Mouse (Mus musculus) midbrain, embryonic 10.5 days (tissue): Measurements from ENCODE around the gene Uba7. TPM values are rescaled to one million over a fixed set of nuclear protein-coding genes. Genes with fewer than 3 reads are reported as not detected.

Experiments used
- DNase-seq: peaks from one replicate; pipeline ENCODE4 v3.0.0-alpha.2; 2017; ENCODE audit warnings: low spot score
- H3K27ac ChIP-seq: fragments of 300-500 bp; sonication (generic); replicated peaks from 2 replicates; pipeline ENCODE4 v1.5.1; 2016; ENCODE audit warnings: mild to moderate bottlenecking
- H3K27me3 ChIP-seq: fragments of 300-500 bp; sonication (generic); 2 replicates; pipeline ENCODE4 v1.6.1; 2016; ENCODE audit warnings: low read depth, mild to moderate bottlenecking; ENCODE audit not compliant: poor library complexity, severe bottlenecking
- H3K36me3 ChIP-seq: fragments of 300-500 bp; sonication (generic); 2 replicates; pipeline ENCODE4 v1.6.1; 2016; ENCODE audit warnings: mild to moderate bottlenecking, moderate library complexity
- H3K4me1 ChIP-seq: fragments of 300-500 bp; sonication (generic); 2 replicates; pipeline ENCODE4 v1.6.1; 2016
- H3K4me3 ChIP-seq: fragments of 300-500 bp; sonication (generic); 2 replicates; pipeline ENCODE4 v1.5.1; 2016; ENCODE audit warnings: mild to moderate bottlenecking, moderate library complexity
- H3K9me3 ChIP-seq: fragments of 300-500 bp; sonication (generic); replicated peaks from 2 replicates; pipeline ENCODE4 v1.6.1; 2016; ENCODE audit warnings: mild to moderate bottlenecking
- WGBS: fragments of 180-500 bp; shearing (Covaris S2); methylation state at CpG from one replicate; pipeline ENCODE4 v1.1.7; 2016; 5-methylcytosine and 5-hydroxymethylcytosine counted together
- polyA plus RNA-seq: library from polyadenylated mRNA; unstranded; fragments of >200 nt; fragmentation: Nextera tagmentation; extraction: Ambion mirVana; gene quantifications from 2 replicates; pipeline ENCODE4 v1.2.1, GENCODE M21; 2016

Uba7 gene
- polyA plus RNA-seq, 1 experiment from 2014 or later = 8.1 TPM

DNA sequence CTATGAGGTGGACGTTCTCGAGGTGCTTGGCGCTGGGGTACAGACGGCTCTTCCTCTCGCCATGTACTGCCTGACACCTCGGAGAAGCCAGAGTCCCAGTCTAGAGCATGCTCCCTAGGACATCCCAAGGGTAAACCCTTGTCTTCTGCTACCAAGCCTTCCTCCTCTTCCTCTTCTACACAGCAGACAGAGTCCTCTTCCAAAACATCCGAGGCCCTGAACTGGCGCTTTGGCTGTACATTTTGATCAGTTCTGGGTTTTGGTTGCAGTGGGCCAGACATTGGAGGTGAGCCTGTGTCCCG is 9.4 kb downstream of the Uba7 start:
- no peak for DNase-seq
- Histone ChIP-seq H3K4me3 (peak overlapping the region; percentile 68), H3K27ac (peak overlapping the region; percentile 75), H3K36me3 (no peaks in the 10 kb centered on the region), H3K27me3 (peaks cover 39% of the 10 kb centered on the region), H3K4me1 (peaks cover 56% of the 10 kb centered on the region), H3K9me3 (no peaks in the 10 kb centered on the region)
- 55% methylated on average over 9 of the region's 9 CpGs for WGBS

DNA sequence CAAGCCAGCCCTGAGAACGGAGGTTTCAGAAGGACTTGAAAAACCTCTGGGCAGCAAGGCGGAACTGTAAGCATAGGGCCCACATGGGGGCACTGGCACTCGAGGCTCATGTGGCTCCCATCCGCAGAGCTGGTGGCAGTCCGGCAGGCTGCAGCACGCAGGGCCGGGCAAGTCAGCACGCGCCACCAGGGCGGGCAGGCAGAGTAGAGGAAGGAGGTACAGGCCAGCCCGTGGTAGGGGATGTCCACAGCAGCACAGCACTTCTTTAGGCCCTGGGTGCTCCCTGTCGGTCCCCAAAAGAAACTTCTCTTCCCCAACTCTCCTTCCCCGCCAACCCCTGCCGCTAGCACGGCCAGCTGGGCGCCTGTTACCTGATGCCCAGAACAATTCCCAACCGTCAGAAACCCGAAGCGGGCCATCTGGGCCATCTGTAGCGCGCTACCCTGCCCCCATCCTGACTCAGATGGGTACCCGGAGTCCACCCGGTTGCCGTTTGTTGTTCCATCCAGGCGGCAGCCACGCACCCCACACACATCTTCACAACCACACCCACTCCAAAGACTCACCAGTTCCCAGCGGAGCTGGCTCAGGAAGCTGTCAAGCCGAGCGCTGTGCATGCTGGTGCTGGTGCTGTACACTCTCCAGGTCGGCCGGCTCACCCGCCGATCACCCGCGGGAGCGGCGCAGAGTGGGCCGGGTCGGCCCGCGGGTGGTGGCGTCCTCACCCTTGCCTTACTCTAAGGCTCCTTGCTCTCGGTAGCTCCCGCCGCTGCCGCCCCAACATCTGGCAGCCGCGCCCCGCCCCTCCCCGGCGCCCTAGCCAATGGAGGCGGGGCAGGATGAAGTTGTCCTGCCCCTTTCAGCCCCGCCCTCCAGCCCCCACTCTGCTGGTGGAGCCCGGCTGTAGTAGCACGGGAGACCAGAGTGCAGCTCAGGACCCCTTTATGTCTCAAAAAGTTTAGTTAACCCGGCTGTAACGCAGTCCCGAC is 10.1 kb downstream of the Uba7 start, which contains the start of gene Inka1:
Inka1 (minus strand) TSS at position 749 of the 989 bp plus-strand sequence.
- peak within 1 kb of the TSS; percentile 75 for H3K27ac ChIP-seq
- H3K4me3 ChIP-seq = peak within 1 kb of the TSS; percentile 68
- WGBS = under 1% methylated on average over 58 of the region's 58 CpGs
- H3K27me3 ChIP-seq = peaks cover 39% of the 10 kb centered on the region
- H3K9me3 ChIP-seq = no peaks in the 10 kb centered on the region
- H3K4me1 ChIP-seq = peaks cover 56% of the 10 kb centered on the region
- H3K36me3 ChIP-seq = no peaks in the 10 kb centered on the region
- peak; percentile 86 for DNase-seq

DNA sequence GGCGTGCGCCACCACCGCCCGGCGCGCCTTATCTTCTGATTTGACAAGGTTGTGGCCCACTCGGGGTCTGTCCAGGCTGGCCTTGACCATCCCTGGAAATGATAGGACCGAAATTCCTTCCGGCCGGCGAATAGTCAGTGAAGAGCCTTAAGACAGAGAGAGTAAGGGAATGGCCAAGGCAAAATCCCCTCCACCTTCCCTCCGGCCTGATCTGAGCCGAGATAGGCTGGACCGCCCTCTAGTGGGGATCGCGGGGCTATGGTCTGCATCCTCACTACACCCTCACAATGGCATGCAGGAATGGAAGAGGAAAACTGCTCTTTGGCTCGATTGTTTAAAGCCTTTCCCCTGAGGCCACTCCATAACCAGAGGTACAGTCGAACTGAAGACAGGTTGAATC is 11.1 kb downstream of the Uba7 start:
- DNase-seq = peak; percentile 84
- Histone ChIP-seq H3K27me3 (peaks cover 39% of the 10 kb centered on the region), H3K4me3 (peak overlapping the region; percentile 68), H3K4me1 (peaks cover 50% of the 10 kb centered on the region), H3K9me3 (no peaks in the 10 kb centered on the region), H3K27ac (no peak overlapping the region), H3K36me3 (no peaks in the 10 kb centered on the region)
- 6% methylated on average over 18 of the region's 18 CpGs for WGBS

DNA sequence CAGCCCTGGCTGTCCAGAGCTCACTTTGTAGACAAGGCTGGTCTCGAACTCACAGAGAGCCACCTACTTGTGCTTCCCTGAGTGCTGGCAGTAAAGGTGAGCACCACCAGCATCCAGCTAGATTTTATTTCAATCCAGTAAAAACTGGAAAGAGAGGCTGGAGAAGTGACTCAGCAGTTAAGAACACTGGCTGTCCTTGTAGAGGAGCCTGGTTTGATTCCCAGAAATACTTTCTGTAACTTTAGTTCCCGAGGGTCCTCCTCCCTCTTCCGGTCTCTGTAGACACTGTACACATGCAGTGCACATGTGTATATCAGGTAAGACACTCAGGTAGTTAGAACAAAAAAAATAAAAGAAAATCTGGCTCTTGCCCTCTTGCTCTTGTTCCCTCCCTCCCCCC is 12.6 kb downstream of the Uba7 start:
- peaks cover 34% of the 10 kb centered on the region for H3K4me1 ChIP-seq
- peaks cover 34% of the 10 kb centered on the region for H3K27me3 ChIP-seq
- H3K27ac ChIP-seq = no peak overlapping the region
- no peaks in the 10 kb centered on the region for H3K9me3 ChIP-seq
- 76% methylated on average over 3 of the region's 3 CpGs for WGBS
- no peaks in the 10 kb centered on the region for H3K36me3 ChIP-seq
- DNase-seq = no peak
- no peak overlapping the region for H3K4me3 ChIP-seq

DNA sequence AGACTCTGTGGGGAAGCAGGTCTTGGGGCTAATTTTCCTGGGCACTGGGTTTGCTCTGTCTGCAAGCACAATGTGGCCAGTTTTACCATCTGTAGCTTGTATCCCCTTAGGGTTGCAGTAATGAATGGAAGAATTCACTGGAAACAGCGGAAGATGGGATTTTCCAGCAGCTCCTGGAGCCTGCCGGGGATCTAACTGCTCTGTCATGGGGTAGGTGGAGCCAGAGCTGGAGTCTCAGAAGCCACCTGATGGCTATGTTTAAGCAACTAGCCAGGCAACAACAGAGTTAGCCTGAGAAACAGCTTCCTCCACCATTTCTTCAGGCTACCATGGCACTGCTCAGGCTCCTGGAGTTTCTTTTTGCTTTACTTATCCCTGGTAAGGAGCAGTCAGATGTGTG is 16.9 kb downstream of the Uba7 start, which contains the start of gene Cdhr4:
Cdhr4 (plus strand) TSS at position 301 of the 400 bp plus-strand sequence.
- Histone ChIP-seq H3K9me3 (no peaks in the 10 kb centered on the region), H3K27ac (no peak within 1 kb of the TSS), H3K4me3 (no peak within 1 kb of the TSS), H3K27me3 (peaks cover 2% of the 10 kb centered on the region; the same call in 1 of the 2 replicates), H3K36me3 (no peaks in the 10 kb centered on the region), H3K4me1 (no peaks in the 10 kb centered on the region; the same call in 1 of the 2 replicates)
- WGBS = 82% methylated on average over 2 of the region's 2 CpGs
- DNase-seq = no peak

DNA sequence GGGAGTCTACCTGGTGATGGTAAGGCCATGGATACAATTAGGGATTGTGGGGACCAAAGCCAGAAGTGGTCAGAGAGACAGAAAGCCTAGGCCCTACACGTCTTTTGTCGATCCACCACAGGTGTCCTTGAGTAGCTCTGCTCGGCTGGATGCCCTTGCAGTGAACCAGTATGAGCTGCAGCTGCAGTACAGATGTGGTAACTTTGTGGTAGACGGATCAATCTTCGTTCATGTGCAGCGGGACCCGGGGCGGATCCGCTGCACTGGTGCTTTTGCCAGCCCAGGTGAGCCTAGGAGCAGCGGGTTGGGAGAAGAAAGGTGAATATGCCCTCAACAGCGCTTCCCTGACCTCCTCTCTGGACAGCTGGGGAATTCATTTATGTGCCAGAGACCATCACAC is 17.7 kb downstream of the Uba7 start:
- no peaks in the 10 kb centered on the region for H3K36me3 ChIP-seq
- DNase-seq = no peak
- H3K4me1 ChIP-seq = no peaks in the 10 kb centered on the region; the same call in 1 of the 2 replicates
- no peaks in the 10 kb centered on the region for H3K9me3 ChIP-seq
- H3K27ac ChIP-seq = no peak overlapping the region
- 85% methylated on average over 11 of the region's 11 CpGs for WGBS
- H3K27me3 ChIP-seq = no peaks in the 10 kb centered on the region
- no peak overlapping the region for H3K4me3 ChIP-seq

DNA sequence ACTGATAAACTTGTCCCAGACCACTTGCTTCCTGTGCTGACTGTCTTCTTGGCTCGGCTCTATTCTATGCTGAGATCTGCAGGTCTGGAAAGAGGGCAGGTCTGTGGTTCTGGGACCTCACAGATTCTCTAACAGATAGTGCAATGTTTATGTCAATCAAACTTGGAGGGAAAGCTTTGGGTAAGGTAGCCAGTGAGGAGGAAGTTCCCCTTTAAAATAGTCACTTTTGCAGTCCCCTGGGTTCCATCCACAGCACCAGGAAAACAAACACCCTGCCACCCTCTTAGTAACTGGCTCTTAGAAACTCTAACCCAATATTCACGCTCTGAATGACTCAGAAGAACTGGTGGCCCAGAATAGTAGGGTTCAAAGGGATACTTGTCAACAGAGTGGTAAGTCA is 19.2 kb downstream of the Uba7 start:
- no peaks in the 10 kb centered on the region; the same call in 1 of the 2 replicates for H3K4me1 ChIP-seq
- no peaks in the 10 kb centered on the region for H3K36me3 ChIP-seq
- H3K4me3 ChIP-seq = no peak overlapping the region
- 82% methylated on average over 2 of the region's 2 CpGs for WGBS
- DNase-seq = no peak
- H3K27ac ChIP-seq = no peak overlapping the region
- H3K9me3 ChIP-seq = no peaks in the 10 kb centered on the region
- H3K27me3 ChIP-seq = no peaks in the 10 kb centered on the region

DNA sequence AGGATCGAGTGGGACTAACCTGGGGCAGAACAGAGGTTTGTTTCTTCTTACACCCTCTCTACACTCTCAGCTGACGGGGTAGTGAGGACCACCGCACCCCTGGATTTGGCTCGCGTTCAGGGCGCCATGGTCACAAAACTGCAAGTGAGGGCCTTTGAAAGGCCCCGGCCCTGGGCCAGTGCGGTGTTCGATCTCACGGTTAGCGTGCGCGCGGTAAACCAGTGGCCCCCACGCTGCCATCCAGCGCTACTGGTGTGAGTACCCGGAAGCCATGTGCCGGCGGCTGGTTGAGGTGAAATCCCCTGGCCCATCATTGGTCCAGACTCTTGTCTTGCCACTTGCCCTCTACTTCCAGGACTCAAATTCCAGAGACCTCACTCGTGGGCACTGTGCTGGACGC is 20.2 kb downstream of the Uba7 start:
- Histone ChIP-seq H3K27me3 (no peaks in the 10 kb centered on the region), H3K36me3 (no peaks in the 10 kb centered on the region), H3K4me1 (no peaks in the 10 kb centered on the region), H3K4me3 (no peak overlapping the region), H3K27ac (no peak overlapping the region), H3K9me3 (no peaks in the 10 kb centered on the region)
- no peak for DNase-seq
- WGBS = 93% methylated on average over 21 of the region's 21 CpGs

DNA sequence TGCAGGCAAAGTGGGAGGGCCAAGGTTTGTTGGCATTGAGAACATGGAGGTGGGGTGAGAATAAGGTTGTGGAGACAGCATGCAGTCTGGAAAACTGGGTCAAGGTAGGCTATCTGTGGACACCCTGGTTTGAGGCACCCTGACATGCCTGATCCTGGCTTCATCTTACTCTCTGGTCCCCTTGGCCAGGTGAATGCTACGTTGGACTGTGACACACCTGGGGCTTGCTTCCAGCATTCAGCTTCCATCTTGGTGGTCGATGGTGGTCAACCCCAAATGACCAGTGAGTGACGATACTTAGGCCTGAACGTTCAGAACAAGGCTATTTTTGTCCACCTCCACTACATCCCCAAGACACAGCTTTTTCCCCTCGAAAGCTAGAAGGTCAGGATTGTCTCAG is 20.7 kb downstream of the Uba7 start, which contains the start of gene Gm20662:
Gm20662 (plus strand) TSS at position 301 of the 400 bp plus-strand sequence.
- WGBS = 89% methylated on average over 5 of the region's 5 CpGs
- DNase-seq = no peak
- H3K4me3 ChIP-seq = no peak within 1 kb of the TSS
- no peak within 1 kb of the TSS for H3K27ac ChIP-seq
- H3K36me3 ChIP-seq = no peaks in the 10 kb centered on the region
- H3K27me3 ChIP-seq = no peaks in the 10 kb centered on the region
- no peaks in the 10 kb centered on the region for H3K9me3 ChIP-seq
- no peaks in the 10 kb centered on the region for H3K4me1 ChIP-seq

DNA sequence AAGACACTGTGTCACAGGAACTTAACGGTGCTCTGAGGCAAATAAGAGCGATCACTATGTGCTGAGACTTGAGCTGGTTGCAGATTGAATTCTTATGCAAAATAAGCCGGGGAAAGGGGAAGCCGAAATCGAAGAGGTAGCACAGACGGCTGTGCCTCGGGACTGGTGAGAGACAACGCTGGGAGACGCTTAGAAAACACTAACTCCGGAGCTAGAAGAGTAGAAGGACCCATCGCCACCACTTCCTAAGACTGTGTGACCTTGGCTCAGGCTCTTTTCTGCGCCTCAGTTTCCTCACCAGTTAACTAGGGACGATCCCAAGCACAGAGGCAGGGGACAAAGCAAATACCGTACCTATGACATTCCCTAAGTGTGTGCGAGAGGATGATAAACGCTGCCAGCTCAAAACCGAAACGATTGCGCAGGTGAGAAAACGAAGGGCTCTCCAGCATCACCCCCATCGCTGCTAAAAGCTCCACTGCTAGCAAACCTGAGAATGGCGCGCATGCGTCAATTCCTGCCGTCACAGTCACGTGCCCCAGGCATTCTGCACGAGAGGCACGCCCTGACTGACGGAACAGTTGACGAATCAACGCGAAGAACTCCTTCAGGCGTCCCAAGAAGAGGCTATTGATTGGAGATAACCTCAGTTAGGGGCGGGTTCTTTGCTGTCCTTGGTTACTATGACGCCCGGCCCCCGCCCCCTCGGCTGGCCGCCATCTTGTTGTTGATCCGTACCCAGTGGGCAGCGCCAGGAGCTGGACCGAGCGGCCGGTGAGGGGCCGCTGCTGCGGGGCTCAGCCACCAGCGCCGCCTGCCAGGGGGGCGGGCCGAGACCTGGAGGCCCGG is 26.8 kb downstream of the Uba7 start, which contains the start of gene Ip6k1:
Ip6k1 (plus strand) TSS at position 580 of the 849 bp plus-strand sequence.
- Histone ChIP-seq H3K9me3 (no peaks in the 10 kb centered on the region), H3K27me3 (no peaks in the 10 kb centered on the region), H3K4me3 (peak within 1 kb of the TSS; percentile 97), H3K27ac (peak within 1 kb of the TSS; percentile 96), H3K36me3 (peaks cover 11% of the 10 kb centered on the region), H3K4me1 (peaks cover 31% of the 10 kb centered on the region)
- peak; percentile 99 for DNase-seq
- WGBS = under 1% methylated on average over 51 of the region's 51 CpGs

DNA sequence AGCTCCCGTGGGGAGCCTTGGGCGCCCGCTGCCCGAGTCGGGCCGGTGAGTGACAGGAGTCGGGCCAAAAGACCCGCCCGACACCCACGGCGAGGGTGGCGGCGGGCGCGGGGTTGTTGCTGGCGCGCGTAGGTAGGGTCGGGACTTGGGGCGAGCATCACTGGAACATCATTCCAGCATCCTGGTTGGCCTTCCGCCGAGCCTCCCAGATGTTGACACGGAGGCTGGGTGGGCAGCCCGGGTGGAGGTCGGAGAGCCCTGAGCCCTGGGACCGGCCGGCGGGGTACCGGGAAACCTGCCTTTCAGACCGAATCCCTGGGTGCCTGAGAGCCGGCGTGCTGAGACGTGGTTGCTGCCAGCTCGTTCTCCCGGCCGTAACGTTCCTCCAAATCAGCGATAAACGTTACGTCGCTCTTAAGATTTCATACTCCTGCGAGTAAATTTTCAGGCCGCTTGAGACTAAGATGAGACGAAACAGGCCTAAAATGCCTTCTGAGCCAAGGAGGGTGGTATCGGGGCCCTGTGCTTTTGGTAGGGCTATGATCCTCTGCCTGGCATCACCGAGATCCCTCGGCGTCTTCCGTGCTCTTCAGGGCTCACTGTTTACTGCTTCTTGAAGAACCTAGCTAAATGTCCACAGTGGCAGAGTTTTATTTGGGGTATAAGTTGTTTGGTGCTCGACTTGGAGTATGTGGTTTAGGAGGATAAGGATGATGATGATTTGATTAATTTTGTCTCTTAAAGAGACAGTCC is 27.6 kb downstream of the Uba7 start:
- H3K4me1 ChIP-seq = peaks cover 31% of the 10 kb centered on the region
- no peaks in the 10 kb centered on the region for H3K9me3 ChIP-seq
- under 1% methylated on average over 50 of the region's 50 CpGs for WGBS
- peaks cover 14% of the 10 kb centered on the region for H3K36me3 ChIP-seq
- H3K4me3 ChIP-seq = peak overlapping the region; percentile 97
- H3K27me3 ChIP-seq = no peaks in the 10 kb centered on the region
- DNase-seq = no peak
- H3K27ac ChIP-seq = peak overlapping the region; percentile 96

DNA sequence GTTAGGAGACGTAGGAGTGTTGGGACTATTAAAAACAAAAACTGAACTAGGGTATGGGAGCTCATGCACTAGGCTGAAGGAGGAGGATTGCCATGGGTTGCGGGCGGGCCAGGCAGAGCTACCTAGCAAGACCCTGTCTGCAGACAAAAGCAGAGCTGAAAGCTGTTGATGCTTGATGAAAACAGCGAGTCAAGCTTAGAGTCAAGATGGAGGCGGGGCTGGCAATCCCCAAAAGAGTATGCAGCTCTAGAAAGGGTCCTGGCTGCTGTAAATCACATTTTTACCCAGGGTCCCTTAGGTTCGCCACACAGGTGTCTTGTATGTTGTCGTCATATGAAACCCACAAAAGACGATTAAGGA is 28.2 kb downstream of the Uba7 start:
- peak; percentile 25 for DNase-seq
- Histone ChIP-seq H3K36me3 (peaks cover 16% of the 10 kb centered on the region), H3K4me1 (peaks cover 31% of the 10 kb centered on the region), H3K27me3 (no peaks in the 10 kb centered on the region), H3K4me3 (peak overlapping the region; percentile 97), H3K9me3 (no peaks in the 10 kb centered on the region), H3K27ac (peak overlapping the region; percentile 96)
- 26% methylated on average over 8 of the region's 8 CpGs for WGBS
